Mouse (Mus musculus): ENCODE measurements around the gene Rrp9.

- no peak for TF ChIP-seq CTCF (IDR thresholded peaks at IDR 0.05; ENCODE audit: control insufficient read depth, insufficient read depth, insufficient read length)
- TF ChIP-seq FOSL1 (IDR thresholded peaks at IDR 0.05; ENCODE audit: insufficient read depth, low read length, poor library complexity, severe bottlenecking) = no peak
- TF ChIP-seq MYOG (IDR thresholded peaks at IDR 0.05; ENCODE audit: control insufficient read depth, extremely low read depth, insufficient read length) = no peak
- no peak for TF ChIP-seq CEBPB (IDR thresholded peaks at IDR 0.05; ENCODE audit: low read depth)
- no peak for TF ChIP-seq MAX (IDR thresholded peaks at IDR 0.05)
Observed at GRCm38 (mm10) chr9:106473081-106473752, 2.5 kb upstream of the Rrp9 start.

Data from C2C12 (cell line).